Mouse (Mus musculus) heart, embryonic 11.5 days (tissue): ENCODE results near the gene Crip1. TPM values are rescaled to one million over a fixed set of nuclear protein-coding genes. Genes with fewer than 3 reads are reported as not detected.

Experiments
- ATAC-seq: fragments of 200-750 bp; cut with Nextera tagmentation; replicated peaks from 2 replicates; pipeline ENCODE4 v1.8.0; 2017; ENCODE audit warnings: moderate library complexity; ENCODE audit not compliant: insufficient number of reproducible peaks, low FRiP score, low TSS enrichment
- H3K27ac ChIP-seq: fragments of 300-500 bp; sonication (generic); 2 replicates; pipeline ENCODE4 v1.5.1; 2014; ENCODE audit warnings: mild to moderate bottlenecking, low read depth, low read length
- H3K27me3 ChIP-seq: fragments of 300-500 bp; sonication (generic); 2 replicates; pipeline ENCODE4 v1.6.1; 2014; ENCODE audit warnings: mild to moderate bottlenecking, low read length, mixed read lengths; ENCODE audit not compliant: control insufficient read depth, insufficient read depth
- H3K36me3 ChIP-seq: fragments of 300-500 bp; sonication (generic); 2 replicates; pipeline ENCODE4 v1.6.1; 2014; ENCODE audit warnings: mild to moderate bottlenecking, low read length, moderate library complexity, mixed read lengths; ENCODE audit not compliant: control insufficient read depth, insufficient read depth
- H3K4me1 ChIP-seq: fragments of 300-500 bp; sonication (generic); 2 replicates; pipeline ENCODE4 v1.6.1; 2014; ENCODE audit warnings: low read length; ENCODE audit not compliant: control insufficient read depth, insufficient read depth
- H3K4me2 ChIP-seq: fragments of 300-500 bp; sonication (generic); 2 replicates; pipeline ENCODE4 v1.6.1; 2014; ENCODE audit warnings: mild to moderate bottlenecking, moderate library complexity
- H3K4me3 ChIP-seq: fragments of 300-500 bp; sonication (generic); 2 replicates; pipeline ENCODE4 v1.5.1; 2014; ENCODE audit warnings: low read depth, low read length
- H3K9ac ChIP-seq: fragments of 300-500 bp; sonication (generic); 2 replicates; pipeline ENCODE4 v1.6.1; 2014; ENCODE audit warnings: mild to moderate bottlenecking, low read depth, low read length, moderate library complexity
- H3K9me3 ChIP-seq: fragments of 300-500 bp; sonication (generic); replicated peaks from 2 replicates; pipeline ENCODE4 v1.6.1; 2016; ENCODE audit warnings: low read length; ENCODE audit not compliant: control insufficient read depth
- WGBS: fragments of 180-500 bp; shearing (Covaris S2); extraction: QIAGEN DNeasy Blood & Tissue Kit; methylation state at CpG from one replicate; pipeline ENCODE4 v1.1.7; 2014; ENCODE audit not compliant: insufficient replicate concordance; 5-methylcytosine and 5-hydroxymethylcytosine counted together
- polyA plus RNA-seq: library from polyadenylated mRNA; unstranded; fragments of >200 nt; fragmentation: Nextera tagmentation; extraction: Ambion mirVana; gene quantifications from 2 replicates; pipeline ENCODE4 v1.2.1, GENCODE M21; 2014

The Crip1 gene
- polyA plus RNA-seq, 1 experiment from 2014 or later, result 533 TPM

GRCm38 (mm10) chr12:113149341-113149740, 3.2 kb downstream of the Crip1 start:
- 66% methylated on average over 4 of the region's 4 CpGs for WGBS
- peaks cover 9% of the 10 kb centered on the region for H3K36me3 ChIP-seq
- H3K9me3 ChIP-seq, result no peaks in the 10 kb centered on the region
- no peak overlapping the region for H3K27ac ChIP-seq
- no peak overlapping the region for H3K9ac ChIP-seq
- H3K4me2 ChIP-seq, result no peak overlapping the region
- H3K27me3 ChIP-seq, result no peaks in the 10 kb centered on the region
- H3K4me3 ChIP-seq, result no peak overlapping the region
- no peak for ATAC-seq
- peaks cover 48% of the 10 kb centered on the region for H3K4me1 ChIP-seq

DNA sequence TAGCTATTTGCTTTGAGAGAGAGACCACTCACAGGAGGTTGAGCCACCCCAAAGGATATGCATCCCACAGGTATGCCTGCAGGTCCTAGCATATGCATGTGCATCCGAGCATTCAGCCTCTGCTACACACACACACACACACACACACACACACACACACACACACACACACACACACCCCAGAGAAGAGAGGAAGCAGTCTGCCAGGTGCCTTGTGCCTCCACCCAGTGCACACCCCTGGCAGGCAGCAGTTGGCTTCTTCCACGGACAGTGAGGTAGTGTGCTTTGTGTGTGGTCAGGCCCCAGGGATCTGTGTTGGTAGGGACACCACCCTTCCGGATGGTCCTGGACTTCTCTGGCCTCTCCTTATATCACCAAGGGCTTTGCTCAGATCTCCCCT, 3.8 kb downstream of the Crip1 start:
- Histone ChIP-seq H3K4me1 (peaks cover 45% of the 10 kb centered on the region), H3K9ac (no peak overlapping the region), H3K9me3 (no peaks in the 10 kb centered on the region), H3K4me2 (no peak overlapping the region), H3K4me3 (no peak overlapping the region), H3K27me3 (no peaks in the 10 kb centered on the region), H3K36me3 (peaks cover 5% of the 10 kb centered on the region), H3K27ac (no peak overlapping the region)
- no peak for ATAC-seq
- WGBS, result 73% methylated on average over 3 of the region's 3 CpGs

- no peak for ATAC-seq
- no peak overlapping the region for H3K9ac ChIP-seq
- 61% methylated on average over 4 of the region's 4 CpGs for WGBS
- H3K9me3 ChIP-seq, result no peaks in the 10 kb centered on the region
- H3K4me1 ChIP-seq, result peaks cover 47% of the 10 kb centered on the region
- no peaks in the 10 kb centered on the region for H3K36me3 ChIP-seq
- H3K27me3 ChIP-seq, result no peaks in the 10 kb centered on the region
- peak overlapping the region; percentile 83; the same call in 1 of the 2 replicates for H3K4me2 ChIP-seq
- no peak overlapping the region for H3K4me3 ChIP-seq
- no peak overlapping the region for H3K27ac ChIP-seq
These were observed 4.5 kb downstream of the Crip1 start for GRCm38 (mm10) chr12:113150591-113150990.

DNA sequence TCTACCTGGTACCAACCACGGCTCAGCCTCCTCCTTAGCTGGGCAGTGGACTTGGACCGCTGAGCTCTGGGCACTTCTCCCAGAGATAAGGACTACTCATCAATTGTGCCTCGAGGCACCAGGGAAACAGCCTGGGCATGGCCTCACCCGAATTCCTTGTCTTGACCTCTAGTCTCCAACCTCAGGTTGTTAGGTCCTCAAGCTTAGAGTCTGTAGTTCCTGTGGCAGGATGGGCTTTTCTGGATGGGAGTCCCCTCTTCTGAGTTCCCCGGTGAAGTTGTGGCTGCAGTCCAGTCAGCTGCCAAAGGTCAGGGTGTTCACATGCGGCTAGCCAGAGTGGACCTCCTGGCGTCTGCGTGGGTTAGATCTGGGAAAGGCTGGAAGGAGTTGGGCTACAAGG, 4.9 kb downstream of the Crip1 start:
- Histone ChIP-seq H3K4me1 (peaks cover 44% of the 10 kb centered on the region), H3K27me3 (no peaks in the 10 kb centered on the region), H3K9me3 (no peaks in the 10 kb centered on the region), H3K4me3 (0 out of 2 replicates have a peak overlapping the region, but pooled peaks have one; percentile 59), H3K27ac (no peak overlapping the region), H3K36me3 (no peaks in the 10 kb centered on the region), H3K9ac (no peak overlapping the region), H3K4me2 (peak overlapping the region; percentile 83)
- 57% methylated on average over 8 of the region's 8 CpGs for WGBS
- no peak for ATAC-seq

DNA sequence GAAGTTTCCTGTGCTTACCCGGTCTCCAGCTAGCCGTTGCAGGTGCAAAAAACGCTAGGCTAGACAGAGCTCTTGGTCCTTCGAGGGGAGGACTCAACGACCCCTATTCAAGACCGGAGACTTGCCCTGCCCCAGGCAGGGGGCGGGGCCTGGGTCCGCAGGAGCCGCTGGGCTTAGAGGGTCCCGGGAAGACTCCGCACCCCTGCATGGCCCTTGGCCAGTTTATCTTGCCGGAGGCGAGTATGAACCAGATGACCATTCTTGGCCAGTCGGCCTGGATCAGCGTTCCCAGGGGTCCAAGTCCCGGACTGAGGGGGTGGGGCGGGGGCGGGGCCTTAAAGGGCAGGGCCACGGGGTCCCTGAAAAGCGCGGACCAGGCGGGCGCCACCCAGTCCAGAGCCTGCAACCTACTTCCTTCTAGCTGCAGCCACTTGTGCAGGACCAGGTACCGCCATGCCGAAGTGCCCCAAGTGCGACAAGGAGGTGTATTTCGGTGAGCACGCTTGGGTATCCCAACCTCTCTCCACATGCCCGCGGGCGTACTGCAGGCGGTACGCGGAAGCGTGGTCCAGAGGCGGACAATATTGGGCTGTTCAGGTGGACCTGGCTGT, 5.7 kb downstream of the Crip1 start:
- no peaks in the 10 kb centered on the region for H3K36me3 ChIP-seq
- under 1% methylated on average over 36 of the region's 36 CpGs for WGBS
- peak overlapping the region; percentile 59 for H3K4me3 ChIP-seq
- H3K27me3 ChIP-seq, result no peaks in the 10 kb centered on the region
- H3K9me3 ChIP-seq, result no peaks in the 10 kb centered on the region
- H3K9ac ChIP-seq, result peak overlapping the region; percentile 71
- no peak overlapping the region for H3K27ac ChIP-seq
- peaks cover 39% of the 10 kb centered on the region for H3K4me1 ChIP-seq
- no peak for ATAC-seq
- peak overlapping the region; percentile 83 for H3K4me2 ChIP-seq

- Histone ChIP-seq H3K27me3 (no peaks in the 10 kb centered on the region), H3K9ac (peak overlapping the region; percentile 71), H3K4me1 (peaks cover 39% of the 10 kb centered on the region), H3K4me2 (peak overlapping the region; percentile 83), H3K9me3 (no peaks in the 10 kb centered on the region), H3K27ac (no peak overlapping the region), H3K4me3 (peak overlapping the region; percentile 59), H3K36me3 (no peaks in the 10 kb centered on the region)
- no peak for ATAC-seq
- WGBS, result 14% methylated on average over 19 of the region's 19 CpGs
These were observed 6.2 kb downstream of the Crip1 start for GRCm38 (mm10) chr12:113152272-113152661.

GRCm38 (mm10) chr12:113152991-113153525, 6.9 kb downstream of the Crip1 start:
- H3K4me3 ChIP-seq, result peak overlapping the region; percentile 59; the same call in 1 of the 2 replicates
- peak overlapping the region; percentile 71; the same call in 1 of the 2 replicates for H3K9ac ChIP-seq
- no peaks in the 10 kb centered on the region for H3K9me3 ChIP-seq
- peak overlapping the region; percentile 83 for H3K4me2 ChIP-seq
- no peak overlapping the region for H3K27ac ChIP-seq
- WGBS, result 73% methylated on average over 6 of the region's 6 CpGs
- no peaks in the 10 kb centered on the region for H3K36me3 ChIP-seq
- no peaks in the 10 kb centered on the region for H3K27me3 ChIP-seq
- ATAC-seq, result no peak
- H3K4me1 ChIP-seq, result peaks cover 33% of the 10 kb centered on the region

GRCm38 (mm10) chr12:113153971-113154370, 7.9 kb downstream of the Crip1 start:
- 93% methylated on average over 7 of the region's 7 CpGs for WGBS
- H3K9ac ChIP-seq, result no peak overlapping the region
- no peaks in the 10 kb centered on the region for H3K36me3 ChIP-seq
- no peaks in the 10 kb centered on the region for H3K9me3 ChIP-seq
- no peak overlapping the region for H3K4me3 ChIP-seq
- H3K27me3 ChIP-seq, result no peaks in the 10 kb centered on the region
- ATAC-seq, result no peak
- peaks cover 29% of the 10 kb centered on the region for H3K4me1 ChIP-seq
- no peak overlapping the region for H3K4me2 ChIP-seq
- H3K27ac ChIP-seq, result 0 out of 2 replicates have a peak overlapping the region, but pooled peaks have one; percentile 22

GRCm38 (mm10) chr12:113154747-113155075, 8.6 kb downstream of the Crip1 start:
- no peak for ATAC-seq
- whole genome bisulfite sequencing, result 74% methylated on average over 6 of the region's 6 CpGs
- H3K36me3 ChIP-seq, result no peaks in the 10 kb centered on the region
- H3K4me1 ChIP-seq, result peaks cover 26% of the 10 kb centered on the region
- H3K4me2 ChIP-seq, result peak overlapping the region; percentile 79
- H3K4me3 ChIP-seq, result peak overlapping the region; percentile 43; the same call in 1 of the 2 replicates
- no peaks in the 10 kb centered on the region for H3K27me3 ChIP-seq
- H3K27ac ChIP-seq, result peak overlapping the region; percentile 90; the same call in 1 of the 2 replicates
- peak overlapping the region; percentile 78 for H3K9ac ChIP-seq
- no peaks in the 10 kb centered on the region for H3K9me3 ChIP-seq
